28 mouse cellular contexts compared by ENCODE assay signal in genomic region chr9:57658970-57659369, GRCm38 (mm10). TPM values are rescaled to one million over a fixed set of nuclear protein-coding genes. Genes with fewer than 3 reads are reported as not detected.
DNase-seq lines count a peak whose midpoint lies in the region; ATAC-seq and TF ChIP-seq lines count a peak whose summit lies in the region.
"Had no signal": no experiment of that assay in that cellular context is flagged by ENCODE, and none has a peak within 500 bp of the region (broad histone marks: within the 10 kb centered on the region; RNA-seq: fewer than 3 reads in every experiment).

No protein-coding gene starts in this region.

- peak; percentile 28; the same call in 1 of the 2 replicates for TF ChIP-seq CTCF in hindbrain, postnatal 0 days (IDR thresholded peaks at IDR 0.05; ENCODE audit: low read depth)
- peak; percentile 26; the same call in 1 of the 2 replicates for TF ChIP-seq CTCF in lung, postnatal 0 days (IDR thresholded peaks at IDR 0.05)

- H3K9me3 ChIP-seq in hindbrain, postnatal 0 days (ENCODE audit: low read length) = no peaks in the 10 kb centered on the region
- no peaks in the 10 kb centered on the region for H3K9me3 ChIP-seq in hindbrain, embryonic 16.5 days (ENCODE audit: control insufficient read depth, low read length)
- no peaks in the 10 kb centered on the region for H3K9me3 ChIP-seq in lung, postnatal 0 days (ENCODE audit: low read length)
- H3K9me3 ChIP-seq: embryonic facial prominence, embryonic 12.5 days; forebrain, embryonic 13.5 days; hindbrain, embryonic 13.5 days; limb, embryonic 15.5 days; midbrain, embryonic 13.5 days had no signal

- no peaks in the 10 kb centered on the region for H3K36me3 ChIP-seq in hindbrain, postnatal 0 days (ENCODE audit: insufficient read depth, low read length)
- H3K36me3 ChIP-seq in hindbrain, embryonic 16.5 days (ENCODE audit: control insufficient read depth, insufficient read depth, low read length) = no peaks in the 10 kb centered on the region
- H3K36me3 ChIP-seq in lung, postnatal 0 days (ENCODE audit: insufficient read depth, low read length) = no peaks in the 10 kb centered on the region
- H3K36me3 ChIP-seq: embryonic facial prominence, embryonic 12.5 days; hindbrain, embryonic 13.5 days; limb, embryonic 15.5 days; midbrain, embryonic 13.5 days had no signal

- no peak overlapping the region for H3K4me3 ChIP-seq in hindbrain, postnatal 0 days (ENCODE audit: low read length)
- H3K4me3 ChIP-seq in hindbrain, embryonic 16.5 days (ENCODE audit: low read length) = no peak overlapping the region
- no peak overlapping the region for H3K4me3 ChIP-seq in lung, postnatal 0 days (ENCODE audit: low read depth, low read length)
- H3K4me3 ChIP-seq: embryonic facial prominence, embryonic 12.5 days; erythroblast, embryonic 14.5 days; forebrain, embryonic 13.5 days; hindbrain, embryonic 13.5 days; limb, embryonic 15.5 days; midbrain, embryonic 13.5 days had no signal

- H3K27me3 ChIP-seq in hindbrain, postnatal 0 days (ENCODE audit: insufficient read depth, low read length) = no peaks in the 10 kb centered on the region
- H3K27me3 ChIP-seq in hindbrain, embryonic 16.5 days (replicated peaks; ENCODE audit: control insufficient read depth, insufficient read depth, low read length) = no peaks in the 10 kb centered on the region
- no peaks in the 10 kb centered on the region for H3K27me3 ChIP-seq in lung, postnatal 0 days (replicated peaks; ENCODE audit: insufficient read depth, low read length)
- H3K27me3 ChIP-seq: midbrain, embryonic 13.5 days had no signal

- no peak for DNase-seq in hindbrain, postnatal 0 days (ENCODE audit: low spot score)
- DNase-seq in lung, postnatal 0 days (ENCODE audit: low spot score) = peak; percentile 5
- DNase-seq in lung, postnatal 4 days = no peak
- DNase-seq in ES-CJ7 (ENCODE audit: low read depth, low spot score) = peak; percentile 51
- DNase-seq in induced T-regulatory cell, adult 2 months (ENCODE audit: low read depth) = peak; percentile 37
- DNase-seq in cerebellum, postnatal 36 days = no peak
- DNase-seq: adrenal gland, adult 8-10 months; lung, adult 2 months; right cerebral cortex, postnatal 14 days; thymus, adult 18-20 months had no signal

- no peak overlapping the region for H3K4me2 ChIP-seq in hindbrain, postnatal 0 days (ENCODE audit: low read depth, low read length)
- H3K4me2 ChIP-seq in hindbrain, embryonic 16.5 days (ENCODE audit: low read length) = no peak overlapping the region
- no peak overlapping the region for H3K4me2 ChIP-seq in lung, postnatal 0 days (replicated peaks; ENCODE audit: low read depth, low read length)
- H3K4me2 ChIP-seq: embryonic facial prominence, embryonic 12.5 days; forebrain, embryonic 13.5 days; heart, embryonic 11.5 days; hindbrain, embryonic 13.5 days; limb, embryonic 15.5 days; midbrain, embryonic 13.5 days had no signal

- no peak overlapping the region for H3K27ac ChIP-seq in hindbrain, postnatal 0 days
- no peak overlapping the region for H3K27ac ChIP-seq in hindbrain, embryonic 16.5 days (ENCODE audit: low read depth, low read length)
- H3K27ac ChIP-seq in lung, postnatal 0 days (ENCODE audit: low read length) = no peak overlapping the region
- H3K27ac ChIP-seq: embryonic facial prominence, embryonic 12.5 days; forebrain, embryonic 13.5 days; hindbrain, embryonic 13.5 days; limb, embryonic 15.5 days; midbrain, embryonic 13.5 days had no signal

- WGBS in hindbrain, postnatal 0 days = 79% methylated on average over 4 of the region's 4 CpGs
- WGBS in hindbrain, embryonic 16.5 days = 85% methylated on average over 4 of the region's 4 CpGs
- WGBS in lung, postnatal 0 days = 80% methylated on average over 4 of the region's 4 CpGs

- no peak for ATAC-seq in hindbrain, postnatal 0 days
- no peak for ATAC-seq in hindbrain, embryonic 16.5 days
- ATAC-seq in lung, postnatal 0 days = no peak
- ATAC-seq in megakaryocyte, adult 5-6 weeks (ENCODE audit: poor library complexity, severe bottlenecking) = no peak

- TF ChIP-seq EP300 in lung, postnatal 0 days (IDR thresholded peaks at IDR 0.05) = no peak

- H3K9ac ChIP-seq in hindbrain, postnatal 0 days (replicated peaks; ENCODE audit: low read length) = no peak overlapping the region
- no peak overlapping the region for H3K9ac ChIP-seq in hindbrain, embryonic 16.5 days (ENCODE audit: low read depth, low read length)
- no peak overlapping the region for H3K9ac ChIP-seq in lung, postnatal 0 days (replicated peaks; ENCODE audit: low read depth)
- H3K9ac ChIP-seq: embryonic facial prominence, embryonic 12.5 days; forebrain, embryonic 13.5 days; hindbrain, embryonic 13.5 days; limb, embryonic 15.5 days; midbrain, embryonic 13.5 days had no signal

- H3K4me1 ChIP-seq in hindbrain, postnatal 0 days (ENCODE audit: insufficient read depth, low read length) = no peaks in the 10 kb centered on the region
- H3K4me1 ChIP-seq in hindbrain, embryonic 16.5 days (ENCODE audit: control insufficient read depth, insufficient read depth, low read depth, low read length) = peaks cover 4% of the 10 kb centered on the region; the same call in 1 of the 2 replicates
- no peaks in the 10 kb centered on the region for H3K4me1 ChIP-seq in lung, postnatal 0 days (ENCODE audit: insufficient read depth, low read depth, low read length)

RNA-seq across cellular contexts. Expression of gene Csk, which starts 5.5 kb away (rescaled TPM):
- 128 and 129 TPM in 2 replicates for total RNA-seq in hindbrain, postnatal 0 days (2014; rRNA removed)
- 39.4 and 44.4 TPM in 2 replicates for polyA plus RNA-seq in hindbrain, postnatal 0 days (2015; fragmentation: Nextera tagmentation; extraction: Ambion mirVana)
- polyA plus RNA-seq in hindbrain, embryonic 16.5 days (2015; fragmentation: Nextera tagmentation; extraction: Ambion mirVana) = 49.0 and 58.4 TPM in 2 replicates
- polyA plus RNA-seq in lung, postnatal 0 days (2015; fragmentation: Nextera tagmentation; extraction: Ambion mirVana) = 25.6 and 27.3 TPM in 2 replicates
- total RNA-seq in megakaryocyte, adult 5-6 weeks (2015) = 88.6 and 96.7 TPM in 2 replicates
- total RNA-seq in megakaryocyte, adult 5-6 weeks (2017) = 230 and 282 TPM in 2 replicates

RNA-seq across cellular contexts. Expression of gene Cyp1a2, which starts 24.5 kb away (rescaled TPM):
- total RNA-seq in hindbrain, postnatal 0 days (2014; rRNA removed) = not detected in 2 replicates
- not detected in 2 replicates for polyA plus RNA-seq in hindbrain, postnatal 0 days (2015; fragmentation: Nextera tagmentation; extraction: Ambion mirVana)
- polyA plus RNA-seq in hindbrain, embryonic 16.5 days (2015; fragmentation: Nextera tagmentation; extraction: Ambion mirVana) = not detected in 2 replicates
- polyA plus RNA-seq in lung, postnatal 0 days (2015; fragmentation: Nextera tagmentation; extraction: Ambion mirVana) = 0.07 TPM in 1 of 2 replicates, not detected in the other
- not detected in 2 replicates for total RNA-seq in megakaryocyte, adult 5-6 weeks (2015)
- total RNA-seq in megakaryocyte, adult 5-6 weeks (2017) = not detected in 2 replicates
- total RNA-seq: gastrocnemius, postnatal 36 days; heart, postnatal 10 days; layer of hippocampus, adult 18-20 months; left cerebral cortex, postnatal 36 days had no signal
- polyA plus RNA-seq: brain, embryonic 14.5 days; C2C12; embryonic facial prominence, embryonic 12.5 days; erythroblast, embryonic 14.5 days; forebrain, embryonic 13.5 days; heart, embryonic 11.5 days; hindbrain, embryonic 13.5 days; limb, embryonic 15.5 days; midbrain, embryonic 13.5 days; neural tube, embryonic 14.5 days; spleen, adult 2 months; stomach, embryonic 14.5 days had no signal

RNA-seq across cellular contexts. Expression of gene Cyp1a1, which starts 28.8 kb away (rescaled TPM):
- total RNA-seq in hindbrain, postnatal 0 days (2014; rRNA removed) = 0.05 and 0.07 TPM in 2 replicates
- polyA plus RNA-seq in hindbrain, postnatal 0 days (2015; fragmentation: Nextera tagmentation; extraction: Ambion mirVana) = 0.10 and 0.24 TPM in 2 replicates
- 0.13 and 0.26 TPM in 2 replicates for polyA plus RNA-seq in hindbrain, embryonic 16.5 days (2015; fragmentation: Nextera tagmentation; extraction: Ambion mirVana)
- 9.0 and 13.0 TPM in 2 replicates for polyA plus RNA-seq in lung, postnatal 0 days (2015; fragmentation: Nextera tagmentation; extraction: Ambion mirVana)
- total RNA-seq in megakaryocyte, adult 5-6 weeks (2015) = not detected in 2 replicates
- not detected in 2 replicates for total RNA-seq in megakaryocyte, adult 5-6 weeks (2017)
- total RNA-seq: heart, postnatal 10 days had no signal
- polyA plus RNA-seq: embryonic facial prominence, embryonic 12.5 days; erythroblast, embryonic 14.5 days; forebrain, embryonic 13.5 days; heart, embryonic 11.5 days; midbrain, embryonic 13.5 days; stomach, embryonic 14.5 days had no signal

RNA-seq across cellular contexts. Expression of gene Lman1l, which starts 38.4 kb away (rescaled TPM):
- not detected in 2 replicates for total RNA-seq in hindbrain, postnatal 0 days (2014; rRNA removed)
- polyA plus RNA-seq in hindbrain, postnatal 0 days (2015; fragmentation: Nextera tagmentation; extraction: Ambion mirVana) = not detected in 2 replicates
- not detected in 2 replicates for polyA plus RNA-seq in hindbrain, embryonic 16.5 days (2015; fragmentation: Nextera tagmentation; extraction: Ambion mirVana)
- polyA plus RNA-seq in lung, postnatal 0 days (2015; fragmentation: Nextera tagmentation; extraction: Ambion mirVana) = not detected in 2 replicates
- total RNA-seq in megakaryocyte, adult 5-6 weeks (2015) = not detected in 2 replicates
- not detected in 2 replicates for total RNA-seq in megakaryocyte, adult 5-6 weeks (2017)
- total RNA-seq: adrenal gland, adult 8-10 months; gastrocnemius, postnatal 36 days; heart, postnatal 10 days; layer of hippocampus, adult 18-20 months; left cerebral cortex, postnatal 36 days had no signal
- polyA plus RNA-seq: embryonic facial prominence, embryonic 12.5 days; erythroblast, embryonic 14.5 days; forebrain, embryonic 13.5 days; heart, embryonic 11.5 days; hindbrain, embryonic 13.5 days; limb, embryonic 15.5 days; midbrain, embryonic 13.5 days; neural tube, embryonic 14.5 days; stomach, embryonic 14.5 days had no signal

RNA-seq across cellular contexts. Expression of gene Edc3, which starts 49.4 kb away (rescaled TPM):
- 10.2 and 10.3 TPM in 2 replicates for total RNA-seq in hindbrain, postnatal 0 days (2014; rRNA removed)
- 23.2 and 25.4 TPM in 2 replicates for polyA plus RNA-seq in hindbrain, postnatal 0 days (2015; fragmentation: Nextera tagmentation; extraction: Ambion mirVana)
- 29.7 and 31.9 TPM in 2 replicates for polyA plus RNA-seq in hindbrain, embryonic 16.5 days (2015; fragmentation: Nextera tagmentation; extraction: Ambion mirVana)
- polyA plus RNA-seq in lung, postnatal 0 days (2015; fragmentation: Nextera tagmentation; extraction: Ambion mirVana) = 23.3 and 25.3 TPM in 2 replicates
- 5.5 and 5.7 TPM in 2 replicates for total RNA-seq in megakaryocyte, adult 5-6 weeks (2015)
- total RNA-seq in megakaryocyte, adult 5-6 weeks (2017) = 3.7 and 4.9 TPM in 2 replicates

Comparison
In these comparisons a context has a peak if more than half of its experiments do, and no peak if none do; other contexts are left out.
1. DNase-seq: peak in lung, postnatal 0 days (single experiment), ES-CJ7 (single experiment) and induced T-regulatory cell, adult 2 months (single experiment); none in hindbrain, postnatal 0 days (single experiment), lung, postnatal 4 days (0 of 2) and cerebellum, postnatal 36 days (0 of 2).